Mouse (Mus musculus) MEL (cell line): ENCODE data around the gene Stat5a. TPM values are rescaled to one million over a fixed set of nuclear protein-coding genes. Genes with fewer than 3 reads are reported as not detected.
A peak's percentile ranks its signal among the peaks of the same experiment; 100 is the strongest.

Experiments
- DNase-seq: peaks from one replicate; pipeline ENCODE4 v3.0.0; 2011; ENCODE audit warnings: low read depth, low spot score
- H3K27ac ChIP-seq: 2 replicates; pipeline ENCODE4 v1.5.1; 2012; ENCODE audit warnings: low read depth, mild to moderate bottlenecking, control low read depth, low read length, moderate library complexity; ENCODE audit not compliant: control insufficient read depth
- H3K27me3 ChIP-seq, 2 experiments: fragments of 150-350 bp in 1 of 2; sonication (generic) in 1 of 2; 2 replicates each; pipeline ENCODE4 v1.6.1; 2012; ENCODE audit warnings: low read length in 2 of 2, mild to moderate bottlenecking in 2 of 2, improper control_type of control experiment in 1 of 2, moderate library complexity in 1 of 2; ENCODE audit not compliant: insufficient read depth in 2 of 2, control insufficient read depth in 1 of 2
- H3K36me3 ChIP-seq, 2 experiments: 2 replicates each; pipeline ENCODE4 v1.6.1; 2012 to 2014; ENCODE audit warnings: low read length in 2 of 2, improper control_type of control experiment in 1 of 2, inconsistent platforms in 1 of 2, mild to moderate bottlenecking in 1 of 2; ENCODE audit not compliant: insufficient read depth in 2 of 2, control insufficient read depth in 1 of 2
- H3K4me1 ChIP-seq, 2 experiments: fragments of 150-350 bp in 1 of 2; sonication (generic) in 1 of 2; 2 replicates each; pipeline ENCODE4 v1.6.1; 2012; ENCODE audit warnings: low read length in 2 of 2, improper control_type of control experiment in 1 of 2, mild to moderate bottlenecking in 1 of 2; ENCODE audit not compliant: insufficient read depth in 2 of 2, control insufficient read depth in 1 of 2
- H3K4me3 ChIP-seq, 2 experiments: fragments of 150-350 bp in 1 of 2; sonication (generic) in 1 of 2; 2 replicates each; pipeline ENCODE4 v1.5.1; 2012; ENCODE audit warnings: low read depth in 2 of 2, low read length in 2 of 2, mild to moderate bottlenecking in 2 of 2, moderate library complexity in 2 of 2, control low read depth in 1 of 2, improper control_type of control experiment in 1 of 2; ENCODE audit not compliant: control insufficient read depth in 1 of 2, insufficient read depth in 1 of 2
- H3K79me2 ChIP-seq: 2 replicates; pipeline ENCODE4 v1.6.1; 2012; ENCODE audit warnings: mild to moderate bottlenecking, low read length, moderate library complexity; ENCODE audit not compliant: control insufficient read depth, poor library complexity, insufficient read depth
- H3K9ac ChIP-seq: 2 replicates; pipeline ENCODE4 v1.6.1; 2012; ENCODE audit warnings: low read depth, mild to moderate bottlenecking, control low read depth, low read length, moderate library complexity; ENCODE audit not compliant: control insufficient read depth, poor library complexity, severe bottlenecking
- H3K9me3 ChIP-seq: fragments of 150-350 bp; sonication (generic); replicated peaks from 2 replicates; pipeline ENCODE4 v1.6.1; 2012; ENCODE audit warnings: mild to moderate bottlenecking, low read length, improper control_type of control experiment, moderate library complexity; ENCODE audit not compliant: insufficient read depth
- CHD1 ChIP-seq: IDR thresholded peaks from 2 replicates; pipeline ENCODE4 v1.6.1; 2012; ENCODE audit warnings: low read depth, mild to moderate bottlenecking, inconsistent platforms, low read length, improper control_type of control experiment
- CTCF ChIP-seq, 3 experiments: IDR thresholded peaks in 2 of 3; conservative IDR thresholded peaks in 1 of 3; 2 replicates each; pipeline ENCODE4 v1.5.1; 2011 to 2012; ENCODE audit warnings: low read length in 3 of 3, low read depth in 2 of 3, mild to moderate bottlenecking in 2 of 3, improper control_type of control experiment in 1 of 3, inconsistent platforms in 1 of 3, mixed read lengths in 1 of 3, moderate library complexity in 1 of 3; ENCODE audit not compliant: control insufficient read depth in 1 of 3, insufficient read depth in 1 of 3, poor library complexity in 1 of 3, severe bottlenecking in 1 of 3
- ELF1 ChIP-seq: IDR thresholded peaks from 2 replicates; pipeline ENCODE4 v1.6.1; 2014; ENCODE audit warnings: low read depth, mild to moderate bottlenecking, inconsistent platforms, low read length, improper control_type of control experiment, moderate library complexity
- EP300 ChIP-seq, 2 experiments: IDR thresholded peaks; 2 replicates each; pipeline ENCODE4 v1.6.1; 2011; ENCODE audit warnings: improper control_type of control experiment in 2 of 2, low read length in 2 of 2, low read depth in 1 of 2, mild to moderate bottlenecking in 1 of 2
- ETS1 ChIP-seq: IDR thresholded peaks from 2 replicates; pipeline ENCODE4 v1.6.1; 2012; ENCODE audit warnings: low read depth, mild to moderate bottlenecking, inconsistent platforms, low read length, improper control_type of control experiment, moderate library complexity
- HCFC1 ChIP-seq: IDR thresholded peaks from 2 replicates; pipeline ENCODE4 v1.6.1; 2012; ENCODE audit warnings: low read depth, mild to moderate bottlenecking, inconsistent platforms, low read length, improper control_type of control experiment, moderate library complexity
- KAT2A ChIP-seq: conservative IDR thresholded peaks from 2 replicates; pipeline ENCODE4 v1.6.1; 2012; ENCODE audit warnings: low read depth, low read length, improper control_type of control experiment, inconsistent platforms
- MAX ChIP-seq: IDR thresholded peaks from 2 replicates; pipeline ENCODE4 v1.6.1; 2011; ENCODE audit warnings: low read length, improper control_type of control experiment
- MEF2A ChIP-seq: IDR thresholded peaks from 2 replicates; pipeline ENCODE4 v1.6.1; 2014; ENCODE audit warnings: low read depth, mild to moderate bottlenecking, inconsistent platforms, low read length, improper control_type of control experiment; ENCODE audit not compliant: poor library complexity, insufficient replicate concordance, severe bottlenecking; ENCODE audit errors: extremely low read depth
- MYB ChIP-seq: IDR thresholded peaks from 2 replicates; pipeline ENCODE4 v1.6.1; 2011; ENCODE audit warnings: mild to moderate bottlenecking, low read depth, low read length, improper control_type of control experiment
- MYC ChIP-seq: IDR thresholded peaks from 2 replicates; pipeline ENCODE4 v1.6.1; 2011; ENCODE audit warnings: low read depth, mild to moderate bottlenecking, low read length, improper control_type of control experiment, moderate library complexity
- NELFE ChIP-seq: IDR thresholded peaks from 2 replicates; pipeline ENCODE4 v1.6.1; 2011; ENCODE audit warnings: low read depth, low read length, improper control_type of control experiment
- NRF1 ChIP-seq: IDR thresholded peaks from 2 replicates; pipeline ENCODE4 v1.6.1; 2014; ENCODE audit warnings: low read depth, mild to moderate bottlenecking, inconsistent platforms, low read length, improper control_type of control experiment, moderate library complexity; ENCODE audit not compliant: poor library complexity, insufficient read depth, severe bottlenecking
- POLR2AphosphoS5 ChIP-seq: IDR thresholded peaks from 2 replicates; pipeline ENCODE4 v1.6.1; 2012; ENCODE audit warnings: low read depth, borderline replicate concordance, mild to moderate bottlenecking, inconsistent platforms, low read length, moderate library complexity, mixed read lengths
- RAD21 ChIP-seq: IDR thresholded peaks from 2 replicates; pipeline ENCODE4 v1.6.1; 2011; ENCODE audit warnings: mild to moderate bottlenecking, low read depth, low read length, improper control_type of control experiment
- SIN3A ChIP-seq: IDR thresholded peaks from 2 replicates; pipeline ENCODE4 v1.6.1; 2012; ENCODE audit warnings: low read length, improper control_type of control experiment, inconsistent platforms
- TAL1 ChIP-seq: IDR thresholded peaks from 2 replicates; pipeline ENCODE4 v1.6.1; 2012; ENCODE audit warnings: mild to moderate bottlenecking, inconsistent platforms, low read length, moderate library complexity, mixed read lengths
- TCF12 ChIP-seq: IDR thresholded peaks from 2 replicates; pipeline ENCODE4 v1.6.1; 2014; ENCODE audit warnings: low read depth, mild to moderate bottlenecking, inconsistent platforms, low read length, improper control_type of control experiment, moderate library complexity
- USF1 ChIP-seq: IDR thresholded peaks from 2 replicates; pipeline ENCODE4 v1.6.1; 2014; ENCODE audit warnings: low read depth, mild to moderate bottlenecking, inconsistent platforms, low read length, improper control_type of control experiment, moderate library complexity
- USF2 ChIP-seq, 2 experiments: IDR thresholded peaks; 2 replicates each; pipeline ENCODE4 v1.6.1; 2011 to 2012; ENCODE audit warnings: improper control_type of control experiment in 2 of 2, low read length in 2 of 2, borderline replicate concordance in 1 of 2, inconsistent platforms in 1 of 2, low read depth in 1 of 2, mild to moderate bottlenecking in 1 of 2; ENCODE audit not compliant: insufficient read depth in 1 of 2
- polyA plus RNA-seq, 2 experiments: library from polyadenylated mRNA; stranded (reverse) in 1 of 2; unstranded in 1 of 2; fragments of >175 nt in 1 of 2; fragments of >200 nt in 1 of 2; gene quantifications; 2 replicates each; pipeline versions ENCODE4 v1.2.1 to v1.2.4; 2012; ENCODE audit warnings: low replicate concordance in 2 of 2, low read depth in 1 of 2; ENCODE audit not compliant: insufficient read length in 2 of 2, insufficient read depth in 1 of 2, missing spikeins in 1 of 2
- total RNA-seq: library from RNA; depleted of rRNA; stranded (reverse); fragments of 300-350 nt; gene quantifications from 2 replicates; pipeline ENCODE4 v1.2.3, GENCODE M21; 2012

Gene Stat5a
- total and polyA plus RNA-seq, 3 experiments, result 54.2 to 86.8 TPM; not detected in 1

GRCm38 (mm10) chr11:100819626-100820025 lies 39.5 kb upstream of the Stat5a start (continued):
- TF ChIP-seq MAX (peak; percentile 92), CHD1 (no peak), TCF12 (peak; percentile 74), MYC (peak; percentile 58; the same call in 1 of the 2 replicates), KAT2A (no peak), NELFE (no peak), CTCF (IDR thresholded peaks at IDR 0.05 in 2 of 3, conservative IDR thresholded peaks at IDR 0.05 in 1 of 3; ENCODE audit: control insufficient read depth in 1 of 3, insufficient read depth in 1 of 3, low read depth in 2 of 3, low read length in 3 of 3, poor library complexity in 1 of 3, severe bottlenecking in 1 of 3) (no peak)

GRCm38 (mm10) chr11:100820047-100820446 lies 39.1 kb upstream of the Stat5a start:
- Histone ChIP-seq H3K9me3 (no peaks in the 10 kb centered on the region), H3K27me3 (no peaks in the 10 kb centered on the region), H3K36me3 (peaks cover 0 to 41% of the 10 kb centered on the region in 2 experiments; a peak in 2 of 4 replicates), H3K79me2 (peaks cover 17% of the 10 kb centered on the region; the same call in 1 of the 2 replicates), H3K27ac (peak overlapping the region; percentile 20; the same call in 1 of the 2 replicates), H3K9ac (0 out of 2 replicates have a peak overlapping the region, but pooled peaks have one; percentile 11), H3K4me1 (peaks cover 26 to 58% of the 10 kb centered on the region in 2 experiments), H3K4me3 (no peak overlapping the region)
- no peak for DNase-seq
- TF ChIP-seq ETS1 (no peak), CHD1 (no peak), USF1 (no peak), ELF1 (no peak), POLR2AphosphoS5 (no peak), NRF1 (no peak), MYB (no peak), RAD21 (no peak), NELFE (no peak), HCFC1 (no peak), MEF2A (no peak), USF2 (IDR thresholded peaks at IDR 0.05; ENCODE audit: borderline replicate concordance in 1 of 2, insufficient read depth in 1 of 2, low read depth in 1 of 2, low read length in 2 of 2) (no peak), TAL1 (no peak), EP300 (IDR thresholded peaks at IDR 0.05; ENCODE audit: low read depth in 1 of 2, low read length in 2 of 2) (no peak), SIN3A (no peak), CTCF (IDR thresholded peaks at IDR 0.05 in 2 of 3, conservative IDR thresholded peaks at IDR 0.05 in 1 of 3; ENCODE audit: control insufficient read depth in 1 of 3, insufficient read depth in 1 of 3, low read depth in 2 of 3, low read length in 3 of 3, poor library complexity in 1 of 3, severe bottlenecking in 1 of 3) (no peak)
